Mouse (Mus musculus) heart, embryonic 10.5 days (tissue): ENCODE results near the gene Nsfl1c. TPM values are rescaled to one million over a fixed set of nuclear protein-coding genes. Genes with fewer than 3 reads are reported as not detected.

ENCODE experiments used
- DNase-seq: peaks from one replicate; pipeline ENCODE4 v3.0.0-alpha.2; 2017; ENCODE audit warnings: low spot score
- H3K27ac ChIP-seq: fragments of 300-500 bp; sonication (generic); 2 replicates; pipeline ENCODE4 v1.5.1; 2016; ENCODE audit warnings: mild to moderate bottlenecking
- H3K27me3 ChIP-seq: fragments of 300-500 bp; sonication (generic); 2 replicates; pipeline ENCODE4 v1.6.1; 2016; ENCODE audit warnings: mild to moderate bottlenecking; ENCODE audit not compliant: poor library complexity, insufficient read depth, severe bottlenecking
- H3K36me3 ChIP-seq: fragments of 300-500 bp; sonication (generic); 2 replicates; pipeline ENCODE4 v1.6.1; 2016; ENCODE audit warnings: mild to moderate bottlenecking, moderate library complexity
- H3K4me1 ChIP-seq: fragments of 300-500 bp; sonication (generic); 2 replicates; pipeline ENCODE4 v1.6.1; 2016; ENCODE audit warnings: mild to moderate bottlenecking
- H3K4me3 ChIP-seq: fragments of 300-500 bp; sonication (generic); 2 replicates; pipeline ENCODE4 v1.5.1; 2016; ENCODE audit warnings: mild to moderate bottlenecking, moderate library complexity
- H3K9me3 ChIP-seq: fragments of 300-500 bp; sonication (generic); 2 replicates; pipeline ENCODE4 v1.6.1; 2016; ENCODE audit warnings: mild to moderate bottlenecking, moderate library complexity
- WGBS: fragments of 180-500 bp; shearing (Covaris S2); methylation state at CpG from one replicate; pipeline ENCODE4 v1.1.7; 2016; 5-methylcytosine and 5-hydroxymethylcytosine counted together
- polyA plus RNA-seq: library from polyadenylated mRNA; unstranded; fragments of >200 nt; fragmentation: Nextera tagmentation; extraction: Ambion mirVana; gene quantifications from 2 replicates; pipeline ENCODE4 v1.2.1, GENCODE M21; 2016

The Nsfl1c gene
- polyA plus RNA-seq, 1 experiment from 2014 or later: 247 TPM

- no peaks in the 10 kb centered on the region for H3K9me3 ChIP-seq
- H3K4me1 ChIP-seq: peaks cover 23% of the 10 kb centered on the region
- H3K4me3 ChIP-seq: no peak overlapping the region
- no peak for DNase-seq
- H3K27ac ChIP-seq: no peak overlapping the region
- H3K27me3 ChIP-seq: no peaks in the 10 kb centered on the region
- no peaks in the 10 kb centered on the region for H3K36me3 ChIP-seq
These were observed 35.2 kb downstream of the Nsfl1c start for GRCm38 (mm10) chr2:151529169-151529568.

GRCm38 (mm10) chr2:151530378-151531230, 36.6 kb downstream of the Nsfl1c start:
- Histone ChIP-seq H3K27me3 (no peaks in the 10 kb centered on the region), H3K36me3 (no peaks in the 10 kb centered on the region), H3K4me3 (no peak overlapping the region), H3K27ac (peak overlapping the region; percentile 59), H3K4me1 (peaks cover 14% of the 10 kb centered on the region), H3K9me3 (no peaks in the 10 kb centered on the region)
- WGBS: 24% methylated on average over 8 of the region's 8 CpGs
- no peak for DNase-seq

- Histone ChIP-seq H3K9me3 (no peaks in the 10 kb centered on the region), H3K4me3 (no peak overlapping the region), H3K4me1 (peaks cover 14% of the 10 kb centered on the region), H3K27ac (no peak overlapping the region), H3K27me3 (no peaks in the 10 kb centered on the region), H3K36me3 (no peaks in the 10 kb centered on the region)
- no peak for DNase-seq
- WGBS: 87% methylated on average over 6 of the region's 6 CpGs
These were observed 39.6 kb downstream of the Nsfl1c start for GRCm38 (mm10) chr2:151533632-151534031.

GRCm38 (mm10) chr2:151535961-151536617, 42.1 kb downstream of the Nsfl1c start:
- Histone ChIP-seq H3K4me3 (no peak overlapping the region), H3K9me3 (no peaks in the 10 kb centered on the region), H3K36me3 (no peaks in the 10 kb centered on the region), H3K27ac (no peak overlapping the region), H3K4me1 (peaks cover 5% of the 10 kb centered on the region), H3K27me3 (no peaks in the 10 kb centered on the region)
- no peak for DNase-seq
- 56% methylated on average over 1 of the region's 1 CpGs for WGBS

- no peak overlapping the region for H3K27ac ChIP-seq
- H3K36me3 ChIP-seq: no peaks in the 10 kb centered on the region
- no peak for DNase-seq
- no peak overlapping the region for H3K4me3 ChIP-seq
- H3K9me3 ChIP-seq: no peaks in the 10 kb centered on the region
- no peaks in the 10 kb centered on the region for H3K27me3 ChIP-seq
- WGBS: 71% methylated on average over 5 of the region's 5 CpGs
- peaks cover 7% of the 10 kb centered on the region; the same call in 1 of the 2 replicates for H3K4me1 ChIP-seq
These were observed 42.6 kb downstream of the Nsfl1c start for GRCm38 (mm10) chr2:151536618-151536974.

- DNase-seq: no peak
- Histone ChIP-seq H3K9me3 (no peaks in the 10 kb centered on the region), H3K27ac (no peak overlapping the region), H3K36me3 (no peaks in the 10 kb centered on the region), H3K4me3 (no peak overlapping the region), H3K4me1 (peaks cover 6% of the 10 kb centered on the region), H3K27me3 (no peaks in the 10 kb centered on the region)
- 55% methylated on average over 4 of the region's 4 CpGs for WGBS
These were observed 44.7 kb downstream of the Nsfl1c start for GRCm38 (mm10) chr2:151538646-151539045.

- Histone ChIP-seq H3K4me1 (peaks cover 33% of the 10 kb centered on the region), H3K36me3 (peaks cover 36% of the 10 kb centered on the region), H3K4me3 (peak within 1 kb of the TSS; percentile 98), H3K27ac (peak within 1 kb of the TSS; percentile 99), H3K9me3 (no peaks in the 10 kb centered on the region), H3K27me3 (no peaks in the 10 kb centered on the region)
- WGBS: under 1% methylated on average over 86 of the region's 93 CpGs
- peak; percentile 97 for DNase-seq
These were observed 48.5 kb downstream of the Nsfl1c start, which contains the start of gene Fkbp1a for GRCm38 (mm10) chr2:151542323-151543062. TSS of gene Fkbp1a (plus strand) at chr2:151542483.

GRCm38 (mm10) chr2:151543063-151543895, 49.3 kb downstream of the Nsfl1c start:
- no peaks in the 10 kb centered on the region for H3K9me3 ChIP-seq
- H3K4me1 ChIP-seq: peaks cover 41% of the 10 kb centered on the region
- WGBS: 1% methylated on average over 21 of the region's 21 CpGs
- H3K4me3 ChIP-seq: peak overlapping the region; percentile 98
- no peaks in the 10 kb centered on the region for H3K27me3 ChIP-seq
- H3K27ac ChIP-seq: peak overlapping the region; percentile 99
- DNase-seq: peak; percentile 84
- peaks cover 44% of the 10 kb centered on the region for H3K36me3 ChIP-seq

GRCm38 (mm10) chr2:151544673-151545072, 50.7 kb downstream of the Nsfl1c start:
- H3K27ac ChIP-seq: peak overlapping the region; percentile 36; the same call in 1 of the 2 replicates
- H3K36me3 ChIP-seq: peaks cover 56% of the 10 kb centered on the region
- DNase-seq: no peak
- no peaks in the 10 kb centered on the region for H3K9me3 ChIP-seq
- 41% methylated on average over 6 of the region's 6 CpGs for WGBS
- peak overlapping the region; percentile 98 for H3K4me3 ChIP-seq
- H3K27me3 ChIP-seq: no peaks in the 10 kb centered on the region
- peaks cover 55% of the 10 kb centered on the region for H3K4me1 ChIP-seq

GRCm38 (mm10) chr2:151546571-151546970, 52.6 kb downstream of the Nsfl1c start:
- no peak for DNase-seq
- H3K36me3 ChIP-seq: peaks cover 75% of the 10 kb centered on the region
- H3K27me3 ChIP-seq: no peaks in the 10 kb centered on the region
- 85% methylated on average over 4 of the region's 4 CpGs for WGBS
- peaks cover 66% of the 10 kb centered on the region for H3K4me1 ChIP-seq
- H3K9me3 ChIP-seq: no peaks in the 10 kb centered on the region
- H3K4me3 ChIP-seq: no peak overlapping the region
- H3K27ac ChIP-seq: no peak overlapping the region

- H3K36me3 ChIP-seq: peaks cover 92% of the 10 kb centered on the region
- no peaks in the 10 kb centered on the region for H3K27me3 ChIP-seq
- peaks cover 54% of the 10 kb centered on the region for H3K4me1 ChIP-seq
- no peak overlapping the region for H3K4me3 ChIP-seq
- no peak for DNase-seq
- peak overlapping the region; percentile 56; the same call in 1 of the 2 replicates for H3K27ac ChIP-seq
- WGBS: 78% methylated on average over 3 of the region's 3 CpGs
- H3K9me3 ChIP-seq: no peaks in the 10 kb centered on the region
These were observed 55.7 kb downstream of the Nsfl1c start for GRCm38 (mm10) chr2:151549615-151550121.
